Mouse (Mus musculus): ENCODE measurements around the gene Lcat. TPM values are rescaled to one million over a fixed set of nuclear protein-coding genes. Genes with fewer than 3 reads are reported as not detected.

Lcat gene
- polyA plus RNA-seq, 1 experiment from 2014 or later: 1.2 TPM

Small RNA genes within 50 kb of the gene (microRNA-seq; reads per million reads assigned to microRNA genes)
- gene Mir7074: not detected

Other genes starting within 250 kb of the Lcat start
- 39.7 and 41.7 TPM in 2 replicates for gene Acd, start 242.3 kb downstream of the Lcat start, polyA plus RNA-seq (2014; fragmentation: Nextera tagmentation; extraction: Ambion mirVana)
- 12.9 and 17.3 TPM in 2 replicates for gene Pard6a, start 242.2 kb downstream of the Lcat start, polyA plus RNA-seq (2014; fragmentation: Nextera tagmentation; extraction: Ambion mirVana)
- not detected in 2 replicates for gene 4933405L10Rik, start 235.7 kb downstream of the Lcat start, polyA plus RNA-seq (2014; fragmentation: Nextera tagmentation; extraction: Ambion mirVana)
- 9.3 and 10.1 TPM in 2 replicates for gene Enkd1, start 235.2 kb downstream of the Lcat start, polyA plus RNA-seq (2014; fragmentation: Nextera tagmentation; extraction: Ambion mirVana)
- gene Gfod2, start 184.7 kb downstream of the Lcat start, polyA plus RNA-seq (2014; fragmentation: Nextera tagmentation; extraction: Ambion mirVana): 6.8 and 8.9 TPM in 2 replicates
- gene Ranbp10, start 116.0 kb downstream of the Lcat start, polyA plus RNA-seq (2014; fragmentation: Nextera tagmentation; extraction: Ambion mirVana): 10.6 and 11.5 TPM in 2 replicates
- not detected in 2 replicates for gene Tsnaxip1, start 115.7 kb downstream of the Lcat start, polyA plus RNA-seq (2014; fragmentation: Nextera tagmentation; extraction: Ambion mirVana)
- gene Cenpt, start 90.1 kb downstream of the Lcat start, polyA plus RNA-seq (2014; fragmentation: Nextera tagmentation; extraction: Ambion mirVana): 34.7 and 37.2 TPM in 2 replicates
- gene Thap11, start 88.2 kb downstream of the Lcat start, polyA plus RNA-seq (2014; fragmentation: Nextera tagmentation; extraction: Ambion mirVana): 41.9 and 42.5 TPM in 2 replicates
- gene Nutf2, start 82.8 kb downstream of the Lcat start, polyA plus RNA-seq (2014; fragmentation: Nextera tagmentation; extraction: Ambion mirVana): 190 and 205 TPM in 2 replicates
- gene Edc4, start 62.5 kb downstream of the Lcat start, polyA plus RNA-seq (2014; fragmentation: Nextera tagmentation; extraction: Ambion mirVana): 24.0 and 27.7 TPM in 2 replicates
- gene Nrn1l, start 49.8 kb downstream of the Lcat start, polyA plus RNA-seq (2014; fragmentation: Nextera tagmentation; extraction: Ambion mirVana): 1.1 and 1.2 TPM in 2 replicates
- 17.6 and 18.6 TPM in 2 replicates for gene Pskh1, start 42.9 kb downstream of the Lcat start, polyA plus RNA-seq (2014; fragmentation: Nextera tagmentation; extraction: Ambion mirVana)
- 0.43 and 1.1 TPM in 2 replicates for gene Ctrl, start 9.5 kb downstream of the Lcat start, polyA plus RNA-seq (2014; fragmentation: Nextera tagmentation; extraction: Ambion mirVana)
- 73.7 and 74.2 TPM in 2 replicates for gene Psmb10, start 4.9 kb downstream of the Lcat start, polyA plus RNA-seq (2014; fragmentation: Nextera tagmentation; extraction: Ambion mirVana)
- 32.7 and 38.4 TPM in 2 replicates for gene Slc12a4, start 22.7 kb upstream of the Lcat start, polyA plus RNA-seq (2014; fragmentation: Nextera tagmentation; extraction: Ambion mirVana)
- gene Dpep3, start 36.0 kb upstream of the Lcat start, polyA plus RNA-seq (2014; fragmentation: Nextera tagmentation; extraction: Ambion mirVana): not detected in 2 replicates
- gene Dus2, start 48.0 kb upstream of the Lcat start, polyA plus RNA-seq (2014; fragmentation: Nextera tagmentation; extraction: Ambion mirVana): 13.5 and 15.2 TPM in 2 replicates
- gene Dpep2nb, start 62.6 kb upstream of the Lcat start, polyA plus RNA-seq (2014; fragmentation: Nextera tagmentation; extraction: Ambion mirVana): 0.24 TPM in 1 of 2 replicates, not detected in the other
- gene Ddx28, start 68.5 kb upstream of the Lcat start, polyA plus RNA-seq (2014; fragmentation: Nextera tagmentation; extraction: Ambion mirVana): 11.6 and 13.1 TPM in 2 replicates
- 4.5 and 4.7 TPM in 2 replicates for gene Nfatc3, start 115.5 kb upstream of the Lcat start, polyA plus RNA-seq (2014; fragmentation: Nextera tagmentation; extraction: Ambion mirVana)
- 0.34 and 0.55 TPM in 2 replicates for gene Esrp2, start 193.6 kb upstream of the Lcat start, polyA plus RNA-seq (2014; fragmentation: Nextera tagmentation; extraction: Ambion mirVana)
- 2.4 and 2.5 TPM in 2 replicates for gene Pla2g15, start 207.0 kb upstream of the Lcat start, polyA plus RNA-seq (2014; fragmentation: Nextera tagmentation; extraction: Ambion mirVana)
- gene Slc7a6, start 225.5 kb upstream of the Lcat start, polyA plus RNA-seq (2014; fragmentation: Nextera tagmentation; extraction: Ambion mirVana): 40.4 TPM in 2 replicates